Mouse (Mus musculus): ENCODE results near the gene Alyref. TPM values are rescaled to one million over a fixed set of nuclear protein-coding genes. Genes with fewer than 3 reads are reported as not detected.

Gene Alyref
- total and polyA plus RNA-seq, 3 experiments, result 600 to 1,072 TPM; not detected in 1

GRCm38 (mm10) chr11:120627468-120628300 is 29.5 kb upstream of the Alyref start (continued):
- TF ChIP-seq MEF2A (IDR thresholded peaks at IDR 0.05; ENCODE audit: extremely low read depth, insufficient replicate concordance, low read depth, low read length, poor library complexity, severe bottlenecking), result no peak
- no peak for TF ChIP-seq NRF1 (IDR thresholded peaks at IDR 0.05; ENCODE audit: insufficient read depth, low read depth, low read length, poor library complexity, severe bottlenecking)

GRCm38 (mm10) chr11:120626785-120627467 is 28.8 kb upstream of the Alyref start:
- Histone ChIP-seq H3K9me3 (replicated peaks; ENCODE audit: insufficient read depth, low read length) (no peaks in the 10 kb centered on the region), H3K36me3 (ENCODE audit: control insufficient read depth in 1 of 2, insufficient read depth in 2 of 2, low read length in 2 of 2) (peaks cover 3 to 31% of the 10 kb centered on the region in 2 experiments), H3K79me2 (ENCODE audit: control insufficient read depth, insufficient read depth, low read length, poor library complexity) (peaks cover 58% of the 10 kb centered on the region), H3K27ac (ENCODE audit: control insufficient read depth, low read depth, low read length) (no peak overlapping the region), H3K4me1 (ENCODE audit: control insufficient read depth in 1 of 2, insufficient read depth in 2 of 2, low read length in 2 of 2) (peaks cover 18 to 35% of the 10 kb centered on the region in 2 experiments), H3K4me3 (ENCODE audit: control insufficient read depth in 1 of 2, insufficient read depth in 1 of 2, low read depth in 2 of 2, low read length in 2 of 2) (no peak overlapping the region), H3K9ac (ENCODE audit: control insufficient read depth, low read depth, low read length, poor library complexity, severe bottlenecking) (no peak overlapping the region), H3K27me3 (ENCODE audit: control insufficient read depth in 1 of 2, insufficient read depth in 2 of 2, low read length in 2 of 2) (no peaks in the 10 kb centered on the region)
- no peak for DNase-seq (ENCODE audit: low read depth, low spot score)
- TF ChIP-seq MYB (IDR thresholded peaks at IDR 0.05; ENCODE audit: low read depth, low read length), result no peak
- TF ChIP-seq ZKSCAN1 (IDR thresholded peaks at IDR 0.05; ENCODE audit: low read depth, low read length), result no peak
- TF ChIP-seq BHLHE40 (IDR thresholded peaks at IDR 0.05; ENCODE audit: borderline replicate concordance, low read depth, low read length), result no peak
- peak in 1 of 2 experiments; percentile 40; a peak in 2 of 4 replicates for TF ChIP-seq POLR2A (IDR thresholded peaks at IDR 0.05; ENCODE audit: control insufficient read depth in 1 of 2, insufficient read depth in 1 of 2, low read depth in 1 of 2, low read length in 2 of 2, poor library complexity in 1 of 2)

GRCm38 (mm10) chr11:120625152-120625775 is 27.1 kb upstream of the Alyref start, which contains the start of gene Sirt7:
TSS of gene Sirt7 (minus strand) at chr11:120625240.
- H3K9me3 ChIP-seq (replicated peaks; ENCODE audit: insufficient read depth, low read length), result no peaks in the 10 kb centered on the region
- TF ChIP-seq CHD1 (IDR thresholded peaks at IDR 0.05; ENCODE audit: low read depth, low read length) (0 out of 2 replicates have a peak, but pooled peaks have one; percentile 45), USF2 (IDR thresholded peaks at IDR 0.05; ENCODE audit: borderline replicate concordance in 1 of 2, insufficient read depth in 1 of 2, low read depth in 1 of 2, low read length in 2 of 2) (no peak), POLR2A (IDR thresholded peaks at IDR 0.05; ENCODE audit: control insufficient read depth in 1 of 2, insufficient read depth in 1 of 2, low read depth in 1 of 2, low read length in 2 of 2, poor library complexity in 1 of 2) (peak in 1 of 2 experiments; percentile 15; a peak in 1 of 4 replicates), MXI1 (IDR thresholded peaks at IDR 0.05; ENCODE audit: low read depth, low read length) (no peak), ZMIZ1 (IDR thresholded peaks at IDR 0.05; ENCODE audit: low read depth, low read length) (peak; percentile 37; the same call in 1 of the 2 replicates), GATA1 (IDR thresholded peaks at IDR 0.05; ENCODE audit: low read depth, low read length) (no peak), MAZ (IDR thresholded peaks at IDR 0.05; ENCODE audit: low read depth, low read length) (0 out of 2 replicates have a peak, but pooled peaks have one; percentile 13), MYB (IDR thresholded peaks at IDR 0.05; ENCODE audit: low read depth, low read length) (no peak), UBTF (IDR thresholded peaks at IDR 0.05; ENCODE audit: borderline replicate concordance, insufficient read depth, low read depth, low read length) (no peak), POLR2AphosphoS2 (IDR thresholded peaks at IDR 0.05; ENCODE audit: low read length) (peak; percentile 62)
- no peaks in the 10 kb centered on the region for H3K27me3 ChIP-seq (ENCODE audit: control insufficient read depth in 1 of 2, insufficient read depth in 2 of 2, low read length in 2 of 2)
- peak within 1 kb of the TSS; percentile 54 for H3K27ac ChIP-seq (ENCODE audit: control insufficient read depth, low read depth, low read length)
- H3K9ac ChIP-seq (ENCODE audit: control insufficient read depth, low read depth, low read length, poor library complexity, severe bottlenecking), result peak within 1 kb of the TSS; percentile 92
- H3K79me2 ChIP-seq (ENCODE audit: control insufficient read depth, insufficient read depth, low read length, poor library complexity), result peaks cover 41% of the 10 kb centered on the region
- H3K36me3 ChIP-seq (ENCODE audit: control insufficient read depth in 1 of 2, insufficient read depth in 2 of 2, low read length in 2 of 2), result peaks cover 3 to 17% of the 10 kb centered on the region in 2 experiments
- peaks cover 4 to 19% of the 10 kb centered on the region in 2 experiments for H3K4me1 ChIP-seq (ENCODE audit: control insufficient read depth in 1 of 2, insufficient read depth in 2 of 2, low read length in 2 of 2)
- DNase-seq (ENCODE audit: low read depth, low spot score), result no peak
- peak within 1 kb of the TSS; percentile 82 to 93 for H3K4me3 ChIP-seq (ENCODE audit: control insufficient read depth in 1 of 2, insufficient read depth in 1 of 2, low read depth in 2 of 2, low read length in 2 of 2)

Measured in MEL (cell line).